Mouse (Mus musculus) layer of hippocampus, postnatal 14 days (tissue): ENCODE results near the gene Sox21. TPM values are rescaled to one million over a fixed set of nuclear protein-coding genes. Genes with fewer than 3 reads are reported as not detected.

Experiments
- DNase-seq, 2 experiments: peaks; one replicate each; pipeline ENCODE4 v3.0.0; 2021 to 2022; ENCODE audit warnings: low spot score in 2 of 2, mixed read lengths in 1 of 2
- long read RNA-seq, 2 experiments: library from polyadenylated mRNA; stranded (forward); transcript quantifications; one replicate each; pipeline ENCODE4 v2.0.0; 2021
- total RNA-seq, 2 experiments: library from RNA; stranded (reverse); gene quantifications; 2 replicates each; pipeline ENCODE4 v1.2.3; 2021

Sox21 gene
- 1 to 10 TPM; 9.1 to 9.7 TPM for total RNA-seq
- long read RNA-seq, experiment 1, transcript Sox21-201 (1 exons, 3,799 nt), result major isoform, 7 of 7 reads
- long read RNA-seq, experiment 1, partial matches to known transcripts, result 0 of 7 reads
- long read RNA-seq, experiment 1, other reads (novel, unspliced or antisense), result 0 of 7 reads
- long read RNA-seq, experiment 2, transcript Sox21-201 (1 exons, 3,799 nt), result major isoform, 7 of 7 reads
- long read RNA-seq, experiment 2, partial matches to known transcripts, result 0 of 7 reads
- long read RNA-seq, experiment 2, other reads (novel, unspliced or antisense), result 0 of 7 reads

DNA sequence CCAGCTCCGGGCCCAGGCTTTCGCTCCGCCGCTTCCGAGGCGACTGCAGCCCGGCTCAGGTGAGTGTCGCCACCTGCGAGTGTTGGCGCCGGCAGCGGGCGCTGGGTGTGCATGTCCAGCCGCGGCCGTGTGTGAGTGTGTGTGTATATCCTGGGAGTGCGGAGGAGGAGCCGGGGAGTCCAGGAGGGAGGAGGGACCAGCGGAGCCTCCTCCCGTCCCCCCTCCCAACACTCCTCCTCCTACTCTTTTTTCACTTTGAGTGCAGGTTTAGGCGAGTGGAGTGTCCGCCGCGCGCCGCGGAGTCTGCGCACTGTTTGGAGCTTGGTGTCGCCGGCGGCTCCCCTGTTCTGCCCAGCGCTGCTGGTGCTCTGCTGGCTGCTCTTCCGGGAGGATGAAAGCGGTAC, at the start of gene Sox21:
TSS of gene Sox21 (minus strand) at position 145 of the 404 bp plus-strand sequence.
- peak; percentile 54 to 71 for DNase-seq

DNA sequence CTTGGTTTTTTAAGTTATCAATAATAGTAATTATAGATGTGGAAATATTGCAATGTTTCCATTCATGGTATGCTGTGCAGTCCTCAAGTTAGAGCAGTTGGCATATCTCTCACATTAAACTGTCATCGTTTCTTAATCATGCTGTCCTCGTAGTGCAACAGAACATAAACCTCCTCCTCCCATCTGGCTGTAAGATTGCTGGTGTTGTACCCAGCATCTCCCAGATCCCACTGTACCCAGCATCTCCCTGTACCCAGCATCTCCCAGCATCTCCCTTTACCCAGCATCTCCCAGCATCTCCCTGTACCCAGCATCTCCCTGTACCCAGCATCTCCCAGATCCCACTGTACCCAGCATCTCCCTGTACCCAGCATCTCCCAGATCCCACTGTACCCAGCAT, 49.3 kb upstream of the Sox21 start:
- peak in 1 of 2 experiments; percentile 39 for DNase-seq

DNA sequence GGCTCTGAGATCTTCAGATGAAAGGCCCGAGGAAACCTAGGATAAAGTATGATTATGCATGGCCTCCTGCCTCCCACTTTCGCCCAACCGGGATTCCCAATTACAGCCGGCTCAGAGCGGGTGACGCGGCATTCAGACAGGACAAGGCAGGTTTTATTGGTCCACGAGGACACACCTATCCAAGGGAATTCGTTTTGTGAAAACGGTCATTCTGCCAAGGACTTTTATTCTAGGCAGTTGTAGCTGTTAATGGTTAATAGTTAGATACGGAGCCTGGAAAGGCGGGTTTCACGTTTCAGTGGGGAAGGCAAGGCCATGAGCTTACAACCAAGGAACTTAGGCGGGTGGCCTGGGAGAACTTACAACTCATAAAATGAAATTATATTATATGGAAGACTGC, 46.1 kb upstream of the Sox21 start:
- no peak for DNase-seq

DNA sequence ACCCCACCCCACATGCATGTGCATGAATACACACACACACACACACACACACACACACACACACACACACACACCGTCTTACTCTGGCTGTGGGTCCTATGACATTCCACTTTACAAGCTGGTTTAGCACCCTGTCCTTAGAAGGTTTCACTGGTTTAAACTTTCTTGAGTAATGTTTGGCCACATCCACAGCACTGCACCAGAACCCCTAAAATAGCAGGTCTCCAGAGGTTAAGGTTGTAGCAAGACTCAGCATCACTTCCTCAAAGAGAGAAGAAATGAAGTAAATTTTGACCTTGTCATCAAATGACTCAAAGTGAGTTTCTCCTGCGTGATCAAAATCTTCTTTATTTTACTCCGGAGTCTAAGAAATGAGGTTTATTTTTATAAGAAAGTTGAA, 45.4 kb upstream of the Sox21 start:
- DNase-seq, result no peak

DNA sequence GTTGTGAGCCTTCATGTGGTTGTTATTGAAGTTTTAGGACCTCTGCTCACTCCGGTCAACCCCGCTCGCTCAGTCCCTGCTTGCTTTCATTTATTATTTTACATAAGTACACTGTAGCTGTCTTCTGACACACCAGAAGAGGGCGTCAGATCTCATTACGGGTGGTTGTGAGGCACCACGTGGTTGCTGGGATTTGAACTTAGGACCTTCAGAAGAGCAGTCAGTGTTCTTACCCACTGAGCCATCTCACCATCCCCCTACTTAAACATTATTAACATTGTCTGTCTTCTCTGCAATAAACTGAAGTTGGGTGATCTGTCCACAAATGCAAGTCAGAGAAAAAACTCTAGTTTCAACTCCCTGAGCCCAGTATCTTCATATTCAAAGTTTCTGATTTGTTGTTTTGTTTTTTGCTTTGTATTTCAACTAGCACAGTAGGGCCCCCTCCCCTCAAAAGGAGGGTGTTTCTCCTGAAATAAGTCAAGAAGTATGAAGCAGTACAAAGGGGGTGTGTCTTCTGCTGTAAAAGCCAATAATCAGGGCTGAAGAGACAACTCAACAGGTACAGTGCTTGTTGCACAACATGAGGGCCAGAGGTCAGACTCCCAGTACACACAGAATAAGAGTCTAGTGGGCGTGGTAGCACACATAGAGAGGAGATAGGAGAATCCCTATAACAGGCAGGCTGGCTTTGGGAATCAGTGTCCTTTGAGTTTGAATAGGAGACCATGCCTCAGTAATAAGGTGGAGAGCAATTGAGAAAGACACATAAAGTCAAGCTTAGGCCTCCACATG, 41.1 kb upstream of the Sox21 start:
- no peak for DNase-seq

DNA sequence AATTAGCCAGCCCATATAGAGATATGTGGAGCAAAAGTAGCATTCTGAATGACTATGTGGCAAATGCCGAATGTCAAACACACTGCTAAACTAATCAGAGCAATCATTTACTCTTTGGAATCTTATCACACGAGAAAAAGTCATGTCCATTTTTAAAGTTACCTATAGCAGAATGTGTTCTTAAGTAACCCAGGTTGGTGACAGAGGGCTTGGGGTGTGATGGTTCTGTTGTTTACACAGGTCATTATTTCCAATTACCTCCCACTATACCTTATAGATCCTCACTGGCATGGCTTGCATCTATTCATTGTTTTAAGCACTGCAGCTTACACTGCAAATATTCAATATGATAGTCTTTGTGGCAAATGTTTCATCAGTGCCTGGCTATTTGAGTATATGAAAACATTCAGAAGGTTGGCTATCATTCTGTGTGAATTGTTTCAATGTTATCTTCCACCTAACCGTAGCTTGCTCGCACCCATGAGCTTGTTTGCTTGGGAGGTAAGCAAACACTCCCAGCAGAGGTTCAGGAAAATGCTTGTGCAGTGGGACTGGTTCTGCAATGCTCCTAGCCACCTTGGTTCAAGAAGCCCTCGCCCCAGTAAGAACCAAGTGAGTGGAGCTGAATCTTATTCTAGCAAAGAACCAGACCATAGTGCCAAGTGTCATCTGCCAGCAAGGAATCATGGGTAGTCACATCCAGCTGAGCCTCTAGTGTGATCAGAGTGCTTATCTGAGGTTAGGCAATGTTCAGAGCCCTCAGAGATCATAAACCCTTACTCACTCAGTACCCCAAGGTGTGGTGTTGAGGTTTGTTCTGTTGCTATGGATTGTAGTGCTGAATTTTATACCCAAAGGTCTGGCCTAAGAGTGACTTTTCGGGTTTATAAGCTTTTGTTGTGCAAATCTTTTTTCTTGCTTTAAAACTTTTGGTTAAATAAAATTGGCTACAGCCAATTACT, 36.0 kb upstream of the Sox21 start:
- no peak for DNase-seq

DNA sequence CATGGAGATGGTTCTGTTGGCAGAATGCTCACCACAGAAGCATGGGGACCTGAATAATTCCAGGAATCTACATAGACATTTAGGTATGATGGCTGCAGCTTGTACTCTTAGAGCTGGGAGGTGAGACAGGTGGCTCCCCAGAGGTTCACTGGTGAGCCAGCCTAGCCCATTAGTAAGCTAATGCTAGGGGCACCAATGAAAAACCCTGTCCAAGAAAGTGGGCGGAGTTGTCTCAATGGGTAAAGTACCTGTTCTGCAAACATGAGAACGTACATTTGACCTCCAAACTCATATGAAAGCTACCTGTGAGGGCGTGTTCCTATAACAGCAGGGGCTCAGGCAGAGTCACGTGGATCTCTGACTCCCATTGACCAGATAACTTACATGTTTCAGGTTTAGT, 32.0 kb upstream of the Sox21 start:
- DNase-seq, result no peak

DNA sequence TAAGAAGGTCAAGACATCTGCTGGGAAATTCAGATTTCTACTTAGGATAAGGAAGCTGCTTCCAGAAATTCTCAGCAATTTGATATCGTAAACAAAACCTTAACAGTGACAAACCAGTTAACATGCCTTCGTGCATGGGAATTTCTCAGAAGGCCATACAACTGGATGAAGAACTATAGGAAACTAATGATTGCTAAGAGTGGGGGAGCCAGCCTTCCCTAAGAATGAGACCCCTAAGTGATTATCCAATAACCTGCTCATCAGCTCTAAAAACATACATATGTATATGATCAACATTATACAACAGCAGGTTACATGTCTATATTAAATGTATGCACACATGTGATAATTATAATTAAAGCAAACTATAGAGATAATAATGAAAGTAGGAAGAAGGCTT, 29.8 kb upstream of the Sox21 start, which contains the start of gene Gm9376:
TSS of gene Gm9376 (plus strand) at position 301 of the 400 bp plus-strand sequence.
- no peak for DNase-seq

DNA sequence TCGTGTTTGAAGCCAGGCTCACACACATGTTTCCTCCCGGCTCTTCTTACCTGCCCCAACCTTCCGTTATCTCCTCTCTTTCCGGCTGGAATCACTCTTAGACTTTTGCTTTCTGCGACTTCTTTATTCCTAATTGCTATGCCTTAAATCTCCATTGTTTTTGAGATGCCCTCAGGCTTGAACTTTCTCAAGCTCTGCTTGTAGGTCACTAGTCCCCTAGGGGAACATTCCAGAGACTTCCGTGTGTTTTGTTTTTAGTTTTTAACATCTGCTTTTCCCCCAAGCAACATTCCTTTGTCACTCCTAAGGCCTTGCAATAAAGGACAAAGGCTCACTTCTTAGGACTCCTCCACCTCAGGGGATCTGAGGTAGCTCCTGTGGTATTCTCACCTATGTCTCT, 16.6 kb upstream of the Sox21 start:
- DNase-seq, result no peak

DNA sequence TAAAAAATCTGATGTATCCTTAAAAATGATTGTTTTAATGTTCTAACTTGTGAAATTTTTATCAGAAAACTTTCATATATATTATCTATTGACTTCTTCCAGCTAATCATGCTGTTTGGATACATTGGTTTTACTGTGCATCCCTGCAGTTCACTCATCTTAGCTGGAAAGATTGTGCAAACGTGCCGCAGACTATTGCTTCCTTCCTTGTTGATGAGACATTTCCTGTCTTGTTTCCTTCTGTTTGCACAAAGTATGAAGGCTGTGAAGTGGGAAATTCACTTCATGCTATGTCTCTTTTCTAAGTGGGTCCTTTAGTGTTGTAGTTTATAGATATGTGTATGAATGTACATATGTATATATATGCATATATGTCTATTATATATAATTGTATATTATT, 4.6 kb upstream of the Sox21 start:
- no peak for DNase-seq

DNA sequence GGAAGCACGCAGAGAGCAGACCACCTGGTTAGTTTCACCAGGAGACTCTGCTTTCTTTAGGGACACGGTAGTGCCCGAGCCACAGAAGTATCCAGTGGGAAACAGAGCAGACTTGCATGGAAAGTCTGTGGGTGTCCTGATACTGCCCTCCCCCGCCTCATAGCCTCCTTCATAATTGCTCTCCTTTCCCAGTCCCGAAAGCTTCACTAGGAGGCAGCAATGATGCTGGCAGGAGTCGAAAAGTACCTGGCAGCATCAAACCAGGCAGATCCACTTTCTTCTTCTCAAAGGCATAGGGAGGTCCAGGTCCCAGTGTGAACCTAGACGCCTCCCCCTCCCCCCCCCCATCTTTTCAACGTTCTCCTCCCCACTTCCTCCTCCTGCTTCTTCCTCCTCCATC, 2.5 kb upstream of the Sox21 start:
- no peak for DNase-seq

DNA sequence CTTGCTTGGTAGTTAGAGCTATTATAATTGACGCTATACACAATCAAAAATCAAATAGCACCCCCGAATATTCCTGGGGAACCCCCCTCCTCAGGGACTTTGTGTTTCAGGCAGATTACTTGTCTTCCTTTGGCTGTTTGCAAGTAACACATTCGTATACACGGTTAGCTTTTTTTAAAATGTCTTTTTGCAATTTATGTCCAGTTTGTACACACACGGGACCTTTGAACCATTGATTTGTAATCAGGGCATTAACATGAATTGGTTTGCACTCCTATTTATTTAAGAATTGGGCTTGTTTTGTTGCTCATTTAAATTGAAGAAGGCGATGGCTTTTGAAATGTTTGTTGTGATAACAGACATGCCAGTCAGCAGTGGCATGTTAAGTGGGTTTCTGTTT, 956 bp upstream of the Sox21 start:
- no peak for DNase-seq

DNA sequence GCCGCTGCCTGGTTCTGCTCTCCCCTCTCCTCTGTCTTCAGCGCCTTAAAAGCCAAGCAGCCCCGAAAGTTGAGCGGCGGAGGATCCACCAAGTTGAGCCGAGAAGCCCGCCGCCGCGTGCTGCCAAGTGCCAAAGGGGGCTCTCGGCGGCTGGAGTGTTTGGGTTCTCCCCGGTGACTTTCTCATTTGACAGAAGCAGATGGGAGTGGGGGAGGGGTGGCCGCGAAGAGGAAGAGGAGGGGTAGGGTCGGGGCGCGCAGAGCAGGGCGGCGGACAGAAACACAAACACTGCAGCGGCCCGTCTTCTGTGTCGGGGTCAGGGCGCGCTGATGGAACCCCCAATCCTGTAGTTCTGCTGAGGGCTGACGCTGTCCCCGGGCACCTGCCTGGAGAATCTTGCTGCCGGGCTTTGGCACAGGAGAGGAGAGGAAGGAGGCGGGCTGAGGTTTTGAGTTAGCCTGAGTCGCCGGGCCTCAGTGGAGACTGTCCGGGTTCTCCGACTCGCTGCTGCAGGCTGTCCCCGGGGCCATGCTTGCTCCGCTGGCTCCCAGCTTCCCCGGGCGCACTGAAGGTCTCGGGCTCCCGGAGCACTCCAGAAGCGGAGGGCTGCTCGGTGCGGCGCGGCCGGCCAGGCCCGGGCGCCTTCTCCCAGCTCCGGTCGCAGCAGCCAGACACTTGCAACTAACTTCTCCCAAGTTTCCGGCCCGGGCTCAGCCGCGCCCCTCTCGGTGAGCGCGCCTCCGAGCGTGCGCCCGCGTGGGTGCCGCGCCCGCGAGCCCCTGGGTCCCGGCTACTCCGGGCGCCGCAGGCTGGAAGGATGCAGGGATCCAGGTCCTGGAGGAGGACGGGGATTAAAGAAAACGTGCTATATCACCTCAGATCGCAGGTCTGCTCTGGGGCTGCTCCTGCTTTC, 601 bp downstream of the Sox21 start:
- DNase-seq, result peak in 1 of 2 experiments; percentile 41

DNA sequence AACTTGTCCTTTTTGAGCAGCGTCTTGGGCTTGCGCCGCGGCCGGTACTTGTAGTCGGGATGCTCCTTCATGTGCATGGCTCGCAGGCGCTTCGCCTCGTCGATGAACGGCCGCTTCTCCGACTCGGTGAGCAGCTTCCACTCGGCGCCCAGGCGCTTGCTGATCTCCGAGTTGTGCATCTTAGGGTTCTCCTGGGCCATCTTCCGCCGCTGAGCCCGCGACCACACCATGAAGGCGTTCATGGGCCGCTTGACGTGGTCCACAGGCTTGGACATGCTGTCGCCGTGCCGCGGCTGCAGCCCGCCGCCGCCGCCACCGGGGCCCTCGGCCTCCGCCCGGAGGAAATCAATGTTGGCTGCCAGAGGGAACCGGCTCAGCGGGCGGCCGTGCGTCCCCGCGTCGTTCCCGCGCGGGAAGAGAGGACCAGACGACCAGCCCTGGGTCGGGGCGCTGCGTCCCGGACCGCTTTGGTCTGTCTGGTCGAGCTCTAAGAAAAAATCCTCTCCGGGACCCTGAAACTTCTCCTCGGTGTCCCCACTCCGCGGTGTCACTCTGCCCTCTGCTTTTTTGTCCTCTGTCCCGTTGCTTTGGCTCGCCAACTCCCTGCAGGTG, 1.4 kb downstream of the Sox21 start:
- DNase-seq, result no peak

DNA sequence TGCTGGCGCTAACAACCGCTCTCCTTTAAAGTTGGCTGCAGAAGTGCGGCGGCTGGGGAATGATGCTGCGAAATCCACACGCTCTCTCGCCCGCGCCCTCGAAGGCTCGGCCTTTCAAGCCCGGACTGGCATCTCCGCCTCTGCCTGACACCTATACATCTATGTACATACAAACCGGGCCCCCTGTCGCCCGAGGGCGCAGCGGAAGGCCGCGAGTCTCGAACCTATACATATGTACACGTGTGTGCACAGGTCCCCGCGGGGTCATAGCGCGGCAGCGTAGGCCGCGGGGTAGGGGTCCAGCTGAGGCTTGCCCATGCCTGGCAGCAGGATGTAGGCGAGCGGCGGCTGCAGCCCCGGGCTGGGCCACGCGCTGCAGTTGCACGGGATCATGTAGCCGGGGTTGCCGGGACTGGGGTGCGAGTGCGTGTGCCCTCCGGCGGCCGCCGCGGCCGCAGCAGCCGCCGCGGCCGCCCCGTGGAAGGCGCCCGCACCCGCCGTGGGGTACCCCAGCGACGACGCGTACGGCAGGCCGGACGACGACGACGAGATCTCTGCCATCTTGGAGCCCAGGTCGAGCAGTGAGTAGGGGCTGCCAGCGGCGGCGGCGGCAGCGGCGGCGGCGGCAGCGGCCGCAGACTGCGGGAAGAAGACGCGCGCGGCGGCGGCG, 2.2 kb downstream of the Sox21 start:
- no peak for DNase-seq

DNA sequence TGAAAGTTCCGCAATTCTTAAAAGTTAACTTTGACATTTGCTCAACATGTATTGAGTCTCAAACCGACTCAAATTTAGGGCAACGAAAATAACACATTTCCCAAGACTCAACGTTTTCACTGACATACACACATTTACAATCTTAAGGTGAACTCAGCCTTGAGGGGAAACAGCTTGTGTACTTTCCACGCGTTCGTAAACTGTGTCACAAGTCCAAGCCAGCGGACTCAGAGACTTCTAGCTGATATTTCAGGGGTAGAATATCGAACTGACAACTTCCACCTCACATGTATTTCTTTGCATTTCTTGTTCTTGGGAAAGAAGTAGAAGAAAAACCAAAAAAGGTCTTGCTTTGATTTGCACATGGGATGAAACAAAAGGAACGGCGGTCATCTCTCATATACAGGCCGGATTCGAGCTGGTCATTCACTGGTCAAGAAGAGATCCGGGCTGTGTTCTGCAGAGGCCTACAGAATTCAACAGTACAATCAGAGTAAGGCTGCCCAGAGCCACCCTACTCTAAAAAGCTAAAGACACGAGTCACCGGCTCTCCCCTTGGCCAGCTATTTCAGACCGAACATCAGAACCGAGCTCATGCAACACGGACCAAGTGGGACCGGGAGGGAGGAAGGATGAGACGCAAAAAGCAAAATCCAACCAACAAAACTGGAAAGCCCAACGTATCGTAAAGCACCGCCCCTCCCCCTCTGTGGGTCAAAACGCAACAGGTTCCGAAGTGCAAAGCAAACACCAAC, 2.9 kb downstream of the Sox21 start:
- no peak for DNase-seq

DNA sequence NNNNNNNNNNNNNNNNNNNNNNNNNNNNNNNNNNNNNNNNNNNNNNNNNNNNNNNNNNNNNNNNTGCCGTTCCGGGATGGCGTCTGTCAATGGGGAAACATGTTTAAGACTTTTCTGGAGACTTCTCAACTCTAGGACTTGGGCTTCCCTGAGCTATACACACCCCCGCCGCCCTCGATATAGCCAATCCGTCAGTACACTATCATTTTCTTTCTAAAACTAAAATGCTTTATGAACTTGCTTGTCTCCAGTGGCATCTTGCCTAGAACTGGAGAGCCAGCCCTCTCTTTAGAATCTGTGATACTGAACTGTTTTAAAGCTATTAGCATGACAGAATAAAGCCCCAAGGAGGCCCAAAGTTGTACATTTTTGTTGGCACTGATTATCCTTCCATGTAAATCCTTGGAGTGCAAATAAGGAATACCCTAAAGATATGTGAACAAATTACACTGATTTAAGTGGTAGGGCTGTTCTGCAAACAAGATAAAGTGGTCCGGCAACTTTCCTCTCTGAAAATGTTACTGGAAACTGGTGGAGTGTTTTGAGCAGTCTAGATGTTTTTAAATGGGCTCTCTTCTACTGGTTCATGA, 4.4 kb downstream of the Sox21 start:
- no peak for DNase-seq

DNA sequence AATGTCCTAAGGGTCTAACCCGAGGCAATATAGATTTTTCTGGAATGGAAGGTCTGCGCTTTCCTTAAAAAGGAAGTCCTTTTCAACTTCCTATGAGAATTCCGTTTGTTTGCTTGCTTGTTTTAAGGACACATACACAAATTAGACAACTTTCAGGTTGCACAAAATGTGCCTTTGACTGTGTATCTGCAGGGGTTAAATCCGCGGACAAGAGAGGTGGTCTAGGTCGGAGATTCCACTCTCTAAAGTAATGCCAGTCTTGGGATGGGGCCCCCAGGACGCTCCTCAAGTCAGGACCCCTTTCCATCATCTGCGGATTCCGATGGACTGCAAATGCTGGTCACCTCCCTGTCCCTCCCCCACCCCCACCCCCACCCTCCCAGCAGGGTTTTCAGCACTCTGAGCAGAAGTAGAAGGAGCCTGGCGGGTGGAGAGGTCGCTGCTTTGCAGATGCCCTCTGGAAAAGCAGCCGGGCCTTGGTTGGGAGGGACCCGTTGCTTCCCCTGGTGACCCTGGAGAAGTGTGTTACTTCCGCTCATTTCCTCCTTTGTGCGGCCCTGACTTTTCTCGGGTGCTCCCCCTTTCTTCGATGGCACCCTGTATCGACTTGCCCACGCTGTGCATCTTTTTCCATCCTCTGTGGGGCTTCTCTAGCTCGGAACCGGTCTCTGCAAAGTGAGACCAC, 10.2 kb downstream of the Sox21 start:
- DNase-seq, result no peak
